Mouse (Mus musculus) neural tube, embryonic 15.5 days (tissue): ENCODE measurements around the gene Mgarp. TPM values are rescaled to one million over a fixed set of nuclear protein-coding genes. Genes with fewer than 3 reads are reported as not detected.
"Not testable (repeated sequence)": the region's sequence is repeated elsewhere in the genome, so short reads cannot be mapped to it uniquely, and the experiment has no call there.

Experiments
- ATAC-seq: fragments of 200-750 bp; cut with Nextera tagmentation; 2 replicates; pipeline ENCODE4 v1.8.0; 2017; ENCODE audit warnings: mild to moderate bottlenecking, moderate TSS enrichment, moderate library complexity; ENCODE audit not compliant: low FRiP score
- H3K27ac ChIP-seq: fragments of 300-500 bp; sonication (generic); replicated peaks from 2 replicates; pipeline ENCODE4 v1.5.1; 2015; ENCODE audit warnings: mild to moderate bottlenecking, inconsistent platforms
- H3K27me3 ChIP-seq: fragments of 300-500 bp; sonication (generic); replicated peaks from 2 replicates; pipeline ENCODE4 v1.6.1; 2015; ENCODE audit warnings: inconsistent platforms
- H3K36me3 ChIP-seq: fragments of 300-500 bp; sonication (generic); 2 replicates; pipeline ENCODE4 v1.6.1; 2015; ENCODE audit warnings: inconsistent platforms
- H3K4me1 ChIP-seq: fragments of 300-500 bp; sonication (generic); 2 replicates; pipeline ENCODE4 v1.6.1; 2015; ENCODE audit warnings: inconsistent platforms
- H3K4me2 ChIP-seq: fragments of 300-500 bp; sonication (generic); 2 replicates; pipeline ENCODE4 v1.6.1; 2015; ENCODE audit warnings: inconsistent platforms, mild to moderate bottlenecking, moderate library complexity
- H3K4me3 ChIP-seq: fragments of 300-500 bp; sonication (generic); replicated peaks from 2 replicates; pipeline ENCODE4 v1.5.1; 2015; ENCODE audit warnings: mild to moderate bottlenecking, inconsistent platforms
- H3K9ac ChIP-seq: fragments of 300-500 bp; sonication (generic); replicated peaks from 2 replicates; pipeline ENCODE4 v1.6.1; 2015; ENCODE audit warnings: mild to moderate bottlenecking, inconsistent platforms
- H3K9me3 ChIP-seq: fragments of 300-500 bp; sonication (generic); replicated peaks from 2 replicates; pipeline ENCODE4 v1.6.1; 2016; ENCODE audit warnings: inconsistent platforms
- WGBS: fragments of 180-500 bp; shearing (Covaris S2); methylation state at CpG from one replicate; pipeline ENCODE4 v1.1.7; 2015; ENCODE audit warnings: mixed read lengths; 5-methylcytosine and 5-hydroxymethylcytosine counted together
- polyA plus RNA-seq: library from polyadenylated mRNA; unstranded; fragments of >200 nt; fragmentation: Nextera tagmentation; extraction: Ambion mirVana; gene quantifications from 2 replicates; pipeline ENCODE4 v1.2.1, GENCODE M21; 2015

The Mgarp gene
- polyA plus RNA-seq, 1 experiment from 2014 or later, result 0.81 TPM

DNA sequence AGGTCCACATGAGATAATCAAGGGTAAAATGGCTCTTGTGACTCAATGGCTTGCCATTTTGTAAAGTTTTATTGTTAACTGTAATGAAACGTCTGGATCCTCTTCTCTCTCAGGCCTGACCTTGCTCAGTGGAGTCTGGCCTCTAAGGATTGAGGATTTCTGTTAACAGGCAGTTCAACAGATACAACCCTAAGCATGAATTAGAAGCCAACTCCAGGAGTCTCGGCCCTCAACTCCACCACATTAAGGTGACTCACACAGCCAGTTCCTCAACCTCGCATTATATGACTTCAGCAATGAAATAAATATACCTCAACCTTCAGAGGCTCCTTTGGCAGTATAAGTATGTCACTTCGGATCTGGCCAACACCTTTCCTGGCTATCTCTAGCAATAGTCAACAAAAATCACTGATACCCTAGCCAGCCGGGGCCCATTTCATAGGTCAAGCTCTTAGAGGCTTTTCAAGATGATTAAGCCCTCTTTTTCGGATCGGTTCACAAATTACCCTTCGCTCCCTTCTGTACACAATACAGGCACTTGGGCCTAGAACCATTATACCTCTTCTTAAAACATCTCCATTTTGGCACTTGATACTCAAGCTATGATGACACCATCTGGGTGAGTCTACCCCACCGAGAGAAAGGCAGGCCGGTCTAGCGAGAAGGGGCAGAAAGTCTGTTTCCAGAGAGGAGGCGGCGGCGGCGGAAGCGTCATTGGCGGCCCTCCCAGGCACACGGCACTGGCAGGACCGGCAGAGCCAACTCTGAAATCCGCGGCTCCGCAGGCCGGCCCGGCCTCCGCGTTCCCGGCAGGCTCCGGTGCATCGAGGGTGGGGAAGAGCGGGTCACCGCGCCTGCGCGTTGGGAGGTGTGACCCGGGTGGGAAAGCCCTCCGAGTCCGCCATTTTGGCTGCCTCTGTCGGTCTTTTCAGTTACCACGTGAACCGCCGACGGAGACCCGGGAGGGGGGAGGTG lies 18.8 kb upstream of the Mgarp start, which contains the start of gene Naa15:
Gene Naa15 (plus strand): TSS at position 51 of the 975 bp plus-strand sequence.
- peak within 1 kb of the TSS; percentile 98 for H3K4me3 ChIP-seq
- peak within 1 kb of the TSS; percentile 85 for H3K9ac ChIP-seq
- ATAC-seq, result peak; percentile 91
- H3K4me1 ChIP-seq, result peaks cover 32% of the 10 kb centered on the region
- no peaks in the 10 kb centered on the region for H3K9me3 ChIP-seq
- 4% methylated on average over 43 of the region's 43 CpGs for WGBS
- peak within 1 kb of the TSS; percentile 92 for H3K27ac ChIP-seq
- H3K36me3 ChIP-seq, result no peaks in the 10 kb centered on the region
- no peaks in the 10 kb centered on the region for H3K27me3 ChIP-seq
- peak within 1 kb of the TSS; percentile 86 for H3K4me2 ChIP-seq

DNA sequence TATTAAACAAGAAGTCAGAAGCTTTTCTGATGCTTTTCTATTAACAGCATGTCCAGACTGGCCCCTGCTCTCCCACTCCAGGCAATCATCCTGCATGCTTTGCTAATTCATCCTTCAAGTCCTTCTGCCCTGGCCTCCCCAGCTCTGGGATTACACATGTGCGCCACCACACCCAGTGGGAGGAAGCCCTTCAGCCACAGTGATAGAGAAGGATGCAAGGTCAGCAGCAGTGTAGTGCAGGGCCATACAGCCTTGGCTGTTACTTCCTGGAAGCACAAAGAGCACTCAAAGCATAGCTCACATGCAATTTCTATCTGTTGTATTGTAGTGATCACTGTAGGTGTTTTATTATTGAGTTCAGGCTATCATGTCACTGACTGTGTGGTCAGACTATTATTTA lies 16.7 kb upstream of the Mgarp start:
- Histone ChIP-seq H3K4me1 (peaks cover 25% of the 10 kb centered on the region), H3K9ac (no peak overlapping the region), H3K9me3 (no peaks in the 10 kb centered on the region), H3K4me3 (no peak overlapping the region), H3K36me3 (no peaks in the 10 kb centered on the region), H3K27me3 (no peaks in the 10 kb centered on the region), H3K27ac (no peak overlapping the region), H3K4me2 (no peak overlapping the region)
- no peak for ATAC-seq
- WGBS, result 100% methylated on average over 1 of the region's 1 CpGs

DNA sequence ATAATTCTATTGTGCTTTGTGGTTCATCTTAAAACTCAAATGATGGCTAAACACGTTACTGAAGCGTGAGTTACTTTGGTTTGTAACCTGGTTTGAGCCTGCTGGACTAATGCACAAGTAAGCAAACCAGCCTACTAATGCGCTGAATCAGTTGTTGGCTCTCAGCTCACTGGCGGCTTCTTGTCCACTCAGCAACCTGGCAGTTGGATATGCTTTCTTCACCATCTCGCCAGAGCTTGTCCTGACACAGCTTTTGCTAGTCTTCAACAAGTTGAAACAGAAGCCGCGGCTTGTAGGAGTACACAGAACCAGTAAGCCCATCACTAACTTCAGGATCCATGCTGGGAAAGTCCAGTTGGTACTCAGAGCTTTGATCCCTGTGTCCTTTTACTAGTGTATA lies 15.9 kb upstream of the Mgarp start:
- no peaks in the 10 kb centered on the region for H3K9me3 ChIP-seq
- no peak for ATAC-seq
- H3K4me3 ChIP-seq, result no peak overlapping the region
- WGBS, result 92% methylated on average over 7 of the region's 7 CpGs
- H3K4me2 ChIP-seq, result no peak overlapping the region
- H3K36me3 ChIP-seq, result no peaks in the 10 kb centered on the region
- H3K4me1 ChIP-seq, result peaks cover 24% of the 10 kb centered on the region
- H3K27me3 ChIP-seq, result no peaks in the 10 kb centered on the region
- H3K9ac ChIP-seq, result no peak overlapping the region
- H3K27ac ChIP-seq, result no peak overlapping the region

DNA sequence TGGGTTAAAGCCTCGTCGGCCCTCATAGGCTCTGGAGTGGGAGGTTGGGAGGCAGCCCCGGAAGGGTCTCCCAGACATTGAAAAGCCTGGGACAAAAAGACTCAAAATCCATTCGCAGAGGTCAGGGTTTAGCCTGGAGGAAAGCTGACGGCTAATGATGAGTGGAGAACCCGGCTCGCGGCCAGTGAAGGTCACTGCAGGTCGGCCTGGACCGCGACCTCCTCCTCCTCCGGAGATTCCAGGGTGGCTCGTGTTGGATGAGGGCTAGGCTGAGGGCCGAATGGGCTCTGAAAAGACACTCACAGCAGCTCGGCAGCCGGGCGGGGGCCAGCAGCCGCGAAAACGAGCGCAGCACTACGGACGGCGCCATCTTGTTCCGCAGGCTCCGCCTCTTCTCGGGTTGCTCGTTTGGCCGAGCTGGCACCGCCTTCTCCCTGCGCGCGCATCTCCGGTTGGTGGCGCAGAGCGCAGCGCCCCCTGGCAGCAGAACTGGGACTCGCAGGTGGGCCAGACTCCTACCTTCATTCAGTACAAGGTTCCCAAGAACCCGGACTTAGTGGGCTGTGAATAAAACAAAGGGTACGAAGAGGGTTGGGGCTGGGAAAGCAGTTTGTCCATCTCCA lies 12.1 kb upstream of the Mgarp start, which contains the start of gene Ndufc1:
Gene Ndufc1 (minus strand): TSS at position 428 of the 623 bp plus-strand sequence.
- H3K27me3 ChIP-seq, result no peaks in the 10 kb centered on the region
- H3K27ac ChIP-seq, result peak within 1 kb of the TSS; percentile 95
- peak within 1 kb of the TSS; percentile 81 for H3K9ac ChIP-seq
- peaks cover 17% of the 10 kb centered on the region for H3K4me1 ChIP-seq
- H3K9me3 ChIP-seq, result no peaks in the 10 kb centered on the region
- WGBS, result under 1% methylated on average over 39 of the region's 40 CpGs
- H3K4me3 ChIP-seq, result peak within 1 kb of the TSS; percentile 63
- peak; percentile 91 for ATAC-seq
- H3K4me2 ChIP-seq, result peak within 1 kb of the TSS; percentile 76
- H3K36me3 ChIP-seq, result peaks cover 13% of the 10 kb centered on the region

DNA sequence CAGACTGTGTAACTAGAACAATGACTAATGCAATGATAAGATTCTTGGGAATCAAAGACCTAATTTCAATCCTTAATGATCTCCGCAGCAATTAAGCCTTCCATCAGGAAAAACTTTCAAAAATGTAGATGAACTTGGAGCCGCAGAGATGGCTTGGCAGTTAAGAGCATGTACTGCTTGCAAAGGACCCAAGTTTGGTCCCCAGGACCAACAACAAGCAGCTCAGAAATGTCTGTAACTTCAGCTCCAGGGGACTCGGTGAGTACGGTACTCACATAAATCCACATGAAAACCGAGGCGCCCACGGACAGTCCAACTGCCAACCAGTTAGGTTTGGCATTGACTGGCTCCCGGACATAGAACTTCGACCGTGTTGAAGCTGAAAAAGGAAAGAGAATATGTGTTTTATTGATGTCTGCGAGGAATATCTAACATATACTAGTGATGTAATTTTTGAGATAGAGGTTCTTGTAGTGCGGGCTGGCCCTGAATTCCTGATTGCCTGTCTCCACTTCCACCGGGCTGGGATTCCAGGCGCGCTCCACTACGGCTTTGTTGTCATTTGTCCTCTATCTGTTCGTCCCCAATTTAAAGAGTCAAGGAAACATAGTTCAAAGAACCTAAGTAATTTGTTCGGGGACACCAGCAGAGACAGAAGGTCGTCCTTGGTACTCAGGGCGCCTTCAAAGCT lies 11.5 kb upstream of the Mgarp start:
- ATAC-seq, result peak; percentile 9; the same call in 1 of the 2 replicates
- H3K27ac ChIP-seq, result peak overlapping the region; percentile 95
- H3K4me1 ChIP-seq, result peaks cover 17% of the 10 kb centered on the region
- no peaks in the 10 kb centered on the region for H3K27me3 ChIP-seq
- H3K9me3 ChIP-seq, result no peaks in the 10 kb centered on the region
- H3K4me3 ChIP-seq, result peak overlapping the region; percentile 63
- peaks cover 19% of the 10 kb centered on the region for H3K36me3 ChIP-seq
- H3K9ac ChIP-seq, result peak overlapping the region; percentile 81
- peak overlapping the region; percentile 76 for H3K4me2 ChIP-seq
- 16% methylated on average over 20 of the region's 20 CpGs for WGBS

DNA sequence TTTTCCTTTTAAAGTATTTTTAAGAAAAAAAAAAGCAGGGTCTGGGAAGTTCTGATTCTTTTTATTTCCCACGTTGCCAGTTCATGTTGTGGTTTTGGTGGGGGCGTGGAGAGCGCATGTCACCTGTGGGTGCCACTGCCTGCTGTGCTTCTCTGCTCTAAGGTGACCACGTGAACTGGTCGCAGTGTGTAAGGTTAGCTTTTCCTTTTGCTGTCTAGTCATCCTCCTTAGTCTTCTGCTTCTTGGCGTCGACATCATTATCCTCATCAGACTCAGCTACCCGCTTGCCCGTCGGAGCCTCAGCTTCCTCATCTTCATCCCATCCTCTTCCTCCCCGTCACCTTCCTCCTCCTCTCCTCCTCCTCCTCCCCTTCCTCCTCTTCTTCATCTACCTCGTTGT lies 6.1 kb upstream of the Mgarp start:
- Histone ChIP-seq H3K36me3 (peaks cover 19% of the 10 kb centered on the region), H3K4me3 (no peak overlapping the region), H3K9ac (no peak overlapping the region), H3K9me3 (no peaks in the 10 kb centered on the region), H3K27me3 (peaks cover 6% of the 10 kb centered on the region; the same call in 1 of the 2 replicates), H3K4me1 (peaks cover 8% of the 10 kb centered on the region), H3K4me2 (no peak overlapping the region), H3K27ac (no peak overlapping the region)
- no peak for ATAC-seq
- WGBS, result 93% methylated on average over 12 of the region's 12 CpGs

DNA sequence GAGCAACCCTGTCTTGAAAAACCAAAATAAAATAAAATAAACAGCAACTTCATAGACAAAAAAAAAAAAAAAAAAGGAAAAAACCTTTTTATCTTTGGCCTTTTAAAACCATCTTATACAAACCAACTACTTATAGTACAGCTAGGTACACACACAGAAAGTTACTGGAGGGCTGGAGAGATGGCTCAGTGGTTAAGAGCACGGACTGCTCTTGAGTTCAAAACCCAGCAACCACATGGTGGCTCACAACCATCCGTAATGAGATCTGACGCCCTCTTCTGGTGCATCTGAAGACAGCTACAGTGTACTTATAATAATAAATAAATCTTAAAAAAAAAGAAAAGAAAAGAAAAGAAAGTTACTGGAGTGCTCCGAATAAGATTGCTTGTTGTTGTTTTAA lies 5.5 kb upstream of the Mgarp start:
- H3K9me3 ChIP-seq, H3K4me2 ChIP-seq, H3K27ac ChIP-seq, ATAC-seq, H3K4me1 ChIP-seq, H3K27me3 ChIP-seq, H3K4me3 ChIP-seq, H3K9ac ChIP-seq: not testable (repeated sequence)
- 73% methylated on average over 4 of the region's 4 CpGs for WGBS
- peaks cover 19% of the 10 kb centered on the region for H3K36me3 ChIP-seq

DNA sequence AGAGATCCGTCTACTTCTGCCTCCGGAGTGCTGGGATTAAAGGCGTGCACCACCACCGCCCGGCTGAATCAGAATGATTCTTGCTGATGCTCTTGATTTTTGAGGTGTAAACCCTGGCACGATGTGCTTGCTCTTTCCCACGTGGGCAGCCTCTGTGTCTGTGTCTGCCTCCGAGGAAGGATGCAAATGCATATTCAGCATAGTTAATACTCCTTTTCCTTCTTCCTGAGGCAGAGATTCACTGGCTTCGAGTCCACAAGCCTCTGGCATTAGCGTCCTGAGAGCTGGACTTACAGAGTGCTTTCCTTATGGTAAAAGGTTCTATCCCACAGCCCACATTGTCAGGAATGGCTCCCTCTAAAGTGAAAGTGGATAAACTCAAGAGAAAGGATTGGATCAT lies 4.1 kb upstream of the Mgarp start:
- H3K27ac ChIP-seq, result no peak overlapping the region
- H3K36me3 ChIP-seq, result peaks cover 13% of the 10 kb centered on the region
- H3K27me3 ChIP-seq, result peaks cover 21% of the 10 kb centered on the region
- H3K4me1 ChIP-seq, result peaks cover 7% of the 10 kb centered on the region
- H3K9me3 ChIP-seq, result no peaks in the 10 kb centered on the region
- ATAC-seq, result no peak
- 80% methylated on average over 10 of the region's 10 CpGs for WGBS
- H3K4me2 ChIP-seq, result no peak overlapping the region
- H3K9ac ChIP-seq, result no peak overlapping the region
- H3K4me3 ChIP-seq, result no peak overlapping the region

DNA sequence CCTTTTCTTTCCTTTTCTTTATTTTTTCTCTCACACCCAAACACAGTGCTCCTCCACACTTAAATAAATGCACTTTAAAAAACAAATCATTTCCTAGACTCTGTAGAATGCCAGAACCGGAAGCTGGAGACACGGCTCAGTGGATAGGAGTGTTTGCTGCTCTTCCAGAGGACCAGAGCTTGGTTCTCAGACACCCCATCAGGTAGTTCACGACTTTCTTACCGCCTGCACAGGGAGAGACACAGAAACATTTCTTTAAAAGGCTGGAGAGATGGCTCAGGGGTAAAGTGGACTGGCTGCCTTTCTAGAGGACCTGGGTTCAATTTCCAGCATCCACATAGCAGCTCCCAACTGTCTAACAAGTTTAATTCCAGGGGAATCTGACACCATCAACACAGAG lies 3.0 kb upstream of the Mgarp start:
- 67% methylated on average over 4 of the region's 4 CpGs for WGBS
- Histone ChIP-seq H3K9me3 (no peaks in the 10 kb centered on the region), H3K36me3 (peaks cover 11% of the 10 kb centered on the region), H3K9ac (no peak overlapping the region), H3K4me2 (no peak overlapping the region), H3K4me3 (no peak overlapping the region), H3K27me3 (peaks cover 28% of the 10 kb centered on the region), H3K4me1 (peaks cover 7% of the 10 kb centered on the region), H3K27ac (no peak overlapping the region)
- no peak for ATAC-seq

DNA sequence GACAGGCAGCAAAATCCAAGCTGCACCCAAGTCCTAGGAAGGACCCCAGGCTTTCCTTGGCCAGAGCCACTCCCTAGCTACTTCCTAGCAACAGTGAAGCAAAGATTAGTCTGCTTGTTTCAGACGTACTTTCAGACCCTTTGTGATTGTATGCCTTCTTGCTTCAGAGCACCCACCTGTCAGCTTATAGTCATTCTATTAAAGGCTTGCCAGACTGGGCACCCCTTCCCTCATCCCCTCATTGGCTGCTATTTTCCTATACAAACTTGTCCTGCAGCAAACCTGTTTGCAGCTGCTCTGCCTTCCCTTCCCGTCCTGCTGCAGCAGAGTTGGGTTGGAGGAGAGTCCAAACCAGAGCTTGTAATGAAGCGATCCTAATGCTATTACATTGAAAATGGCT lies 2.1 kb upstream of the Mgarp start:
- H3K27ac ChIP-seq, result no peak overlapping the region
- 20% methylated on average over 3 of the region's 3 CpGs for WGBS

DNA sequence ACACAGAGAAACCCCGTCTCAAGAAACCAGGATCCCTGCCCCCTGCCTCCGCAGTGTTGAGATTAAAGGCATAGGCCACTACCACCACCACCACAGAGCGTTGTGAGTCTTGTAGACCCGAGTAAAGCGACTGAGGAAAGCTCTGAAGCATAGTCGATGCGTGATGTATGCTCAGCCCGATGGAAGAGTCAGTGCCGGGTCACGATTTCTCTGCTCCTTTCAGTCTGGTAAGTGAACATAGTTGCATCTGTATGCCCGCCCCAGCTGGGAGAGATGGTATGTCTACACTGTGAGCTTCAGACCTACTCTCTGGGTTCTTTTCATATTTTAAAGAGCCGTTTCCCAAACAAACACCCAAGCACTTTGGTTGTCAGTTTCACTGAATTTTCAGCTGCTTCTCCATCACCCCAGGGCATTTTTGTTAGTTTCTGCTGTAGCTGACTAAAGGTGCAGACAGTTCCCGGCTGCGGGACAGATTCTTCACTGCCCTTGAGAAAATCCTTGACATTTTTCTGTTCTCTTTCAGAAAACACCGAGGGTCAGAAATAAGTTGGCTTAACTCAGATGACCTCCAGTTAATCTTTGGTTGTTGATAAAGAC lies 1.3 kb upstream of the Mgarp start:
- Histone ChIP-seq H3K4me1 (peaks cover 7% of the 10 kb centered on the region), H3K4me3 (no peak overlapping the region), H3K36me3 (no peaks in the 10 kb centered on the region), H3K9ac (no peak overlapping the region), H3K9me3 (no peaks in the 10 kb centered on the region), H3K27me3 (peaks cover 28% of the 10 kb centered on the region), H3K27ac (no peak overlapping the region), H3K4me2 (no peak overlapping the region)
- WGBS, result 56% methylated on average over 15 of the region's 15 CpGs
- no peak for ATAC-seq

More for the DNA sequence above, 2.1 kb upstream of the Mgarp start:
- Histone ChIP-seq H3K4me3 (no peak overlapping the region), H3K9me3 (no peaks in the 10 kb centered on the region), H3K4me1 (peaks cover 7% of the 10 kb centered on the region), H3K4me2 (no peak overlapping the region), H3K9ac (no peak overlapping the region), H3K36me3 (peaks cover 7% of the 10 kb centered on the region), H3K27me3 (peaks cover 28% of the 10 kb centered on the region)
- no peak for ATAC-seq
